Mouse (Mus musculus) thymus, postnatal 36 days (tissue): ENCODE results near the gene Clec1a.
"Not testable (repeated sequence)": the region's sequence is repeated elsewhere in the genome, so short reads cannot be mapped to it uniquely, and the experiment has no call there.

Source experiments
- DNase-seq, 2 experiments: peaks; one replicate each; pipeline ENCODE4 v3.0.0; 2022; ENCODE audit warnings: mixed read lengths in 2 of 2

Gene Clec1a

DNA sequence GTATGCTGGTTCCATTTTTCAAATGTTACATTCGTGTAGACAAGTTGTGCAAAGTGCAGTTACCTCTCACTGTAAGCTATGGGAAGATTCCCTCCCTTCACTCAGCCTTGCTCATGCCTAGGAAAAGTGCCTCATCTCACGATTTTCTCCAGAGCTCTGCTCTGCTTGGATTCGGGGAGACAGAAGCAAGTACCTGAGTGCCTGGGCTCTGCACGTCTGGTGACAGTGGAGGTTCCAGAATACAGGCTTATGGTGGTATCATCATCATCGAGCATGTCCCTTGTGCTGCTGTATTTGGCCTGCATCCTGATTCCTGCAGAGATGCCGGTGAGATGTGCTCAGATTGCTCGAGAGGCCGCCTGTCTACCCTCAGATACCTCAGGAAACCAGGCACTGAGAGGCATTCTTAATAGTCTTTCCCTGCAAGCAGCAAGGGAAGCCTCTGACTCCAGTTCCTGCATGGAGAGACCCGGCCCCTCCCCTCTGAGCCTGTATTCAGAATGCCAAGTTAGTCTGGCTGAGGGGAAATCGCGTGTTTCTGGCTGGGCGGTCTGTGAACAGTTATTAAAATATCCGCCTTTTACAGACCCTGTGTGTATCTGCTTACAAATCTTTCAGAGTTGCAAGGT is at the start of gene Clec1a:
Gene Clec1a, minus strand, starts transcription at position 590 of the 629 bp plus-strand sequence.
- DNase-seq = no peak

DNA sequence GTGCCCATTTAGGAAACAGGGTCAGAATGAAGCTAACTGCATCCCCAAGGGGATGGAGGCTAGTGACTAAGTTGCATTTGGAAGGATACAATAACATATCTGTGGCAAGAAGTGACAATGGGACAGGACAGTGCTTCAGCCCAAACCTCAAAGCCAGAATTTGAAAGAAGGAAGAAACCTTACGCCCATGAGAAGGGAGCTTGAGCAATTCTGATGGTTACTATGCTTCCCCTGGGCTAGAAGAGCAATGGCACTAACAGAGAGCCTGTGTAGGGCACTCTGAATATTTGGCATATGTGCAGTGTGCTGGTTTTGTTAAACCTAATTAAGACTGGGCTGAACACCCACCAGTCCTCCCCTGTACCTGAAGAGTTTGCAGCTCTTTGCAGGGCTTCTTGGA is 47.7 kb upstream of the Clec1a start:
- not testable (repeated sequence) for DNase-seq

DNA sequence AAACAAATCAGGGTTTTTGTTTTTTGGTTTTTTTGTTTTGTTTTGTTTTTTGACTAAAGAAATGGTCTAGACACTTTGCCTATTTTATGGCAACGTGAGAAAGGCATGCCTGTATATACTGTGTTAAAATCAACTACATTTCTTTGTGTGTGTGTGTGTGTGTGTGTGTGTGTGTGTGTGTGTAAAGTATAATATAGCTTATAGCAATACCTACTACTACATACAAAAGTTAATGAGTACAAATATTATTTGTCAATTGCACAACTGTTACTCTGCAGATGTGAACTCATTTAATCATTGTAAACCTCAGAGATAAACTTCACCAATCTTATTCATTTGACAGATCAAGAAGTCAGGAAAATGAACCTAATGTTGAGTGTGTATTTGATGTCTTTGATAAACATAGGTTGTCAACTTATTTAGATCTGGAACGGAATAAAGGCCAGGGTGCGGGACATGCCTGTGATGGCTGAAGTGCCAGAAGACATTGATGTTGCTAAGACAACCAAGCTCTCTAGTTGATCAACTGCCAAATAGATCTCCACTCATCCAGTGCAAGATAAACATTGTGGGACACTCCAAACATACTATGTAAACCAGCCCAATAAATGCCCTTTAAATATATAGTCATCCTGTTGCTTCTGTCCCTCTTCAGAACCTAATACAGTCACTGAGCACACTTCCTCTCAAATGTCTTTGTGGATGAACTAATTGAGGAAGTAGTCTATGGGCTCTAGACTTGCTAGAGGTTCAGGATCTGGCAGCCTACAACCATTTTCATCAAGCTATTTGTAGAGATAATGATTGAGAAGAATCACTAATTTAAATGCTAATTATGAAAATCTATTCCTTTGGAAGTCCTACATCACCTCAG is 45.8 kb upstream of the Clec1a start:
- no peak for DNase-seq

DNA sequence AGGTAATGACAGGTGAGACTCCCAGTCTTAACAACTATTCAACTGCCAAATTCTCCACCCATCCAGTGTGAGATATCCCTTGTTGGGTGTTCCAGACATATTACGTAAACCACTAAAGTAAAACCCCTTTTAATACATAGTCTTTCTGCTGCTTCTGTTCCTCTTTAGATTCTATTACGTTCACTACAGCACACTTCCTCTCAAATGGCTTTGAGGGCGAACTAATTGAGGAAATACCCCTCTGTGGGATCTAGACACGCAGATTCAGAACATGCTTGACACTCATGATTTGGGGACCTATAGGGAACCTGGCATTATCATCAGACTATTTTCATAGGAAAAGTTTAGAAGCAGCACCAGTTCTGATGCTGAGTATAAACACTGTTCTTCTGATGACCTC is 43.1 kb upstream of the Clec1a start:
- DNase-seq = no peak

DNA sequence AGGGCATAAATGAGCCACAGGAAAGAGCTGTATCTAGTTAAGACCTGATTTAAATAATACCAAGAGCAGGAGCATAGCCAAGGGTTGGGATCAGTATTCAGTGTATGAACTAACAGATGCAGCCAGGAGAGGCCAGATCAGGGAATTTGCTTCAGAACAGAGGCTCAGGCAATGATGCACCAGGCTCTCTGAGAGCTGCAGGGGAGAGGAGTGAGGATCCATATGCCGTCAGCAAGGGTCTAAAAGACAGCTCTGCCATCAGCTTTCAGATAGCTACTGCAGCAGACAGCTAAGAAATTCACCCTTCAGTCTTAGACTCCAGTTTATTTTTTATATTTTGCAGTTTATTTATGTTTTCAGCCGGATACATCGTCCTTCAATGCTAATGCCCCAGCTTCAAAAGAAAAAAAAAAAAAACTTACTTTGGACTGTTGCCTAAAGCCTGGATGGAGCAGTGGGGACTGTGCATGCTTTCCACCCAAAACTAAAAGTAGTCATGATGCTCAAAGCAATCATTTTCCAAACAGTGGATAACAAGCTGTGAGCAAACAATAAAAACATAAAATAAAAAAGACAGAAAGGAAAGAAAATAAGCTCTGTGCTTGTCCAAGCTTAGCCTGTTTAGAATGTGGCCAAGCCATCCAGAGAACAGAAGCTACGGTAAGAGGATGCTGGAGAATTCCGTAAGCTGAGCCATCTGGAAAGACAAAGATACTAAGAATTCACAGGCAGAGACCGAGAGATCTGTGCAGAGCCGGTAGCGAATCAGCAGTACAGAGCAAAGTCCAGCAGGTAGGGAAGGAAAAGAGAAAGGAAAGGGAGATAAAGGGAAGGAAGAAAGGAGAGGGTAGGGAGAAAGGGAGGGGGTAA is 28.5 kb upstream of the Clec1a start:
- DNase-seq = no peak

DNA sequence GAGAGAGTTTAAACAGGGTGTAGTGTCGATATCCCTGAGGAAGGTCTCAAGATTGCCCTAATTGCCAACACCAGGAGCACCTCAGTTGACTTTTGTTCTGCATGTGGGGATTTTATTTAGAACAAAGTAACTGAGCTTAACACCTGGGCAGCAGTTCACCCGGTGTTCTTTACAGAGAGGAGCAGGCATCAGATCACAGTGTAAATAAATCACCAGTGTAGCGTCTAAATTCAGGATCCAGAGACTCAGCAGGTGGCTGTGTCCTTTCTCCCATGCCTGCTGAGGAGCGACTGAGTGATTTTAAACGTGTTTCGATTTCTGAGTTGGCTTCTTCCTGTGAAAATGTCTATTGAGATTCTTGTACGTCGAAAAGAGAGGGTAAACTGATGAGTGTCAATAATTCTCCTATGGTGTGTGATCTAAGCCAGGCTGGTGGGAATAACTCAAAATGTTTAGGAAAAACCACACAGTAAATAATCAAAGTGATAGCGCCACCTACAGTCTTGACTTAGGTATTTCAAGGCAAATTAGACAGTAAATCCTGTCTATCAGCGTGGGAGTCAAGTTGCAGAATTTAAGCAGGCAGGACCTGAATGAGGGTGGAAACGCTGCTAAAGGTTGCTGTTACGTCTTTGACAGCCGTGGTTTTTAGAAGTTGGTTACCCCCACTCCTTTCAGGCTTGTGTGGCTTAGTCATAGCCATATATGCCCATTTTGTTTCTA is 24.8 kb upstream of the Clec1a start:
- DNase-seq = no peak

DNA sequence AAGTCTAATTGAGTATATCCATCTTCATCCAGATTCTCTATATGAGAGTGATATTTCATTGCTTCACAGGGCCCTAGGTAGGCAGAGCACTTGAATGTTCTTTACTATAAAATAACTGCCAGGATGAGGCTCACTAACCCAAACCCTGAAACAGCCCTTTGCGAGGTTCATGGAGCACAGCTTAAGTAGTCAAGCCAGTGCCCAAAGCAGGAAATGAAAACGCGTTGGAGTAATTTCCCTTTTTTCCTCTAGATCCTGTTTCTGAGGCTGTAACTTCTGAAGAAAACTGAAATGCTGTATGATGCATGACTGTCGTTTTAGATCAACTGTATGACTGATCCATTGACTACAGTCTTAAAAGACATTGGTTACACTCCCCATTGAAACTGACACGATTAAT is 20.8 kb upstream of the Clec1a start:
- DNase-seq = no peak

DNA sequence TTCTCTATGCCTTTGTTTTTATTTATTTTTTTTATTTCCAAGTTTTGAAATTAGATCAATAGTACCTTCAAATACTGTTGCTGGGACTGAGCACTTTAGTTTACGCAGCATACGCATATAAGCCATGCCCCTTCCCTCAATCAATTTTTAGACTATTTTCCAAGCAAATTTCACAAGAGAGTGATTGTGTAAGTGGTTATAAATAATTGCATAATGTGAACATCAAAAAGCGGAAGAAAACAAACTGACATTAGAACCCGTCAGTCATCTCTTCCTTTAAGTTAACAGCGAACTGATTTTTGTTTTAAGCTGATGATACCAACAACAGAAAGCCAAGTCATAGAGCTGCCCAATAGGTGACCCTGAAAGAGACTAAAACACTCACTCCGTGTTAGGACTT is 19.6 kb upstream of the Clec1a start:
- no peak for DNase-seq

DNA sequence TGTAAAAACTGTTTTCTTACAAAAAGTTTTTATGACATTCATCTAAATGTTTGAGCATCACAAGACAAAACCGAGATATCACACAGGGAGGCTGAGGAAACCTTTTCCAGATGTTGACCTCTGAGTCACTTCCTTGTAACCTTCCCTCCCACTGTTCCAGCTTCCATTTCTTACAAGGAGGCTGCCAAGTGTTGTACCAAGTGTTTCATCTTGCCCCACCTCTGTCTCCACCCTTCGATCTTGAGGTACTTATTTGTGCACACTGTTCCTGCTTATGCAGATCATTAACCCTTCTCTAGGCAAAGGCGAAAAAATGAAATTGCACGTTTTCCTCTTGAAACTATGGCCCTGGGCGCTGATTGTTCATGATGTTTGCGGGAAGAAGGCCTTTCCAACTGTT is 2.1 kb downstream of the Clec1a start:
- no peak for DNase-seq

DNA sequence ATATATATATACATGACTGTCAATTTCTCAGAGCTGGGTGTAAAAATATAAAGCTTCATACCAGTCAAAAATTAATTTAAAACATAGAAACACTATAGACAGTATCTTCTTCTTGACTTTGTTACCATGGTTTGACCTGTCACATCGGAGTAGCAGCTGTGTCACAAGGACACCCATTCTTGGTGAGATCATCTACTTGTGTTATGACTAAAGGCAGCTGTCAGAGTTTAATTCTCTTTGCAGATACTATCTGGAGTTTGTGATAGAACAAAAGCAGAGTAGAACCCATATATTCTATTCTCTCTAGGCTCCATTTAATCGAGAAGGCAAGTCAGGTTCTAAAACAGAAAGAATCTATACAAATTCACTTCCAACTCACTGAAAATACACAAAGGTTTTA is 13.8 kb downstream of the Clec1a start:
- no peak for DNase-seq

DNA sequence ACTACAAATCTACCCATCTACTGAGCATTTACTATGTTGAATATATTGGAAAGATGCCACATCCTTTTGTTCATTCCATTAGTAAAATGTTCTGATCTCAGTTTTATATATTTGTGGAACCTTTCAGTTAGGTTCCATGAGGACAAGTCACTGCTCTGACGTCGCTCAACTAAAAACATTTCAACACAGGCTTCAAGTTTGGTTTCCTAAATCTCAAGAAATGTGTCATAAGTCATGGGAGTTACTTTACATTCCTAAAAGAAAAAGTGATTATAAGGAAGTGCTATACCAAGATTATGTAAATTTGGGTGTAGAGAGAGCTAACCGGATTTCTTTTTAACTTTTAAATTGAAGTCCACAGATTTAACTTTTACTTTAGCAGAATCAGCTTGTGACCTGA is 15.8 kb downstream of the Clec1a start:
- DNase-seq = no peak

DNA sequence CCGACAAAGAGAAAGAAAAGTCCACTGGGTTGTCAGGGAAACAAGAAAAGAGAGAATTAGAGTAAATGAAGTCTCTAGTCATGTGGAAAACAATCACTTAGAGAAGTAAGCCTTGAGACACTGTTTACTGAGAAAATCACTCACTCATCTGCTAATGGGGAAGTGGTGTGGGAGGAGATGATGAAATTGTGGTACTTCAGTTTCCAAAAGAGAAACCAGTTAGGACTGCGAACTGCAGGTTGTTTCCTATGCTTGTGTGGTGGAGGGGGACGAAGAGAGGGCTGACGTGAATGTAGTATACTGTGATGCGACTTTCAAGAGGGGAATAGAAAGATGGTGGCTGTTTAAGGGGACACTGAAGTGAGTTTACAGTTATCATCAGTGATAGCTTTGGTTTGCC is 17.6 kb downstream of the Clec1a start:
- no peak for DNase-seq

DNA sequence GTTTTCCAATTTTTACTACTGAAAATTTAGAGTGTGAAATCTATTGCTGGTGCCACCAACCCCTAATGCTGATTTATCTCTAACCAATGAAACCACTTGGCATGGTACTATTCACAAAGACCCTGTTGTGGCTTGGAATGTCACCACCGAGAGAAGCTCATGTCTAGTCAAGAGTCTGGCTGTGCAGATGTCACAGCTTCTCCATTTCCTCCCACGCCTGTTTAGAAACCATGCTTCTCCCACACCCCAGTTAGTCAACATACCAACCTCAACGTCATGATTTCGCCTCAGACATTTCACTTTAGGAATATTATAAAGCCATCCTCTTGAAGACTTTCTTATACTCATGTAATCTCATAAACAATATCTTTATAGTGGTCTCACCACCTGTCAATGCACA is 24.5 kb downstream of the Clec1a start:
- DNase-seq = no peak

DNA sequence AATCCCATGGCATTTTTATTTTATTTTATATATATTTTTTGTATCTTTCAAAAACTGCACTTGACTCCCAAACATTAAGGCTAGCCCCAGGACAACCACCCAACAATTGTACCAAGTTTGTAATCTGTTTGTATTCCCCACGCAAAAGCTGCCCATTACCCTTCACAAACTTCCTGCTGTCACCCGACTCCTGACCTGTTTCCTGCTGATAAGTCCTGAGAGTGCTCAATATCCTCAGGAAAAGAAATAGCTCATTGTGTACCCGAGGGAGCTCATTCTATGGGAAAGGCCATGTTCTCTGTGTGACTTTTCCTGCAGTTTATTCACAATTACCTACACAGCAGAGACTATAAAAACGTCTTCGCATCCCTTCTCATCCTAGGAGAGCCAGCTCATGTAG is 26.0 kb downstream of the Clec1a start:
- DNase-seq = no peak

DNA sequence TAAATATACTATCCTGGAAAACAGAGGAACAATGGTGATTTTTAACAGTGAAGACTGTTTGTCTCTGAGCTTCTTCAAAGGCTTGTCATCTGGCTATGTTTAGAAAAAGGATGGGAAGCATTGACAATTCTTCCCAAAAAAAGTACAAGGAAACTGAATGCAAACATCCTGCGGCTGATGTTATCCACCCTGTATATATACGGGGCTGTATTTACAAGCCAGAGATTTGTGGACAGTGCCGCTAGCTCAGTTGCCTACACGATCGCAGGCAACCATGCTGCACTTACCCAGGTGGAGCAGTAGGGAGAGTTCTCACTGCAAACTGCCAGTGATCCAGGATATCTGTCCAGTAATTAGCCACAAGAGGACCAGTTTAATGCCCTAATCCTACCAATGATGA is 26.6 kb downstream of the Clec1a start:
- no peak for DNase-seq

DNA sequence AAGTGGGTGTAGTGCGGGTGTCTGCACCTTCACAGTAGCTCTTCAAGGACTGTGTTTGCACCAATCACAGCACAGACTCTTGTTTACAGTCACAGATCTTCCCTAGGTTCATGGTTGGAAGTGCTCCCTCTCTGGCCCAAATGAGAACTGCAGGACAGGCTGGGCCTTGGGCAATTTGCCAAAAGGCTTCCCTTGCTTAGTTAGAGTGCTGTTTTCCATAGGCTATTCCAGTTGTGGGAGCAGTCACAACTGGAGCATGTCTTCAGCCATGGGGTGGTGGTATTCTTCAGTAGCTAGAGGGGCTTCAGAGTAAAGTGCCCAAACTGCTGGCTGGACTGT is 28.1 kb downstream of the Clec1a start:
- peak; percentile 52 to 67 for DNase-seq

DNA sequence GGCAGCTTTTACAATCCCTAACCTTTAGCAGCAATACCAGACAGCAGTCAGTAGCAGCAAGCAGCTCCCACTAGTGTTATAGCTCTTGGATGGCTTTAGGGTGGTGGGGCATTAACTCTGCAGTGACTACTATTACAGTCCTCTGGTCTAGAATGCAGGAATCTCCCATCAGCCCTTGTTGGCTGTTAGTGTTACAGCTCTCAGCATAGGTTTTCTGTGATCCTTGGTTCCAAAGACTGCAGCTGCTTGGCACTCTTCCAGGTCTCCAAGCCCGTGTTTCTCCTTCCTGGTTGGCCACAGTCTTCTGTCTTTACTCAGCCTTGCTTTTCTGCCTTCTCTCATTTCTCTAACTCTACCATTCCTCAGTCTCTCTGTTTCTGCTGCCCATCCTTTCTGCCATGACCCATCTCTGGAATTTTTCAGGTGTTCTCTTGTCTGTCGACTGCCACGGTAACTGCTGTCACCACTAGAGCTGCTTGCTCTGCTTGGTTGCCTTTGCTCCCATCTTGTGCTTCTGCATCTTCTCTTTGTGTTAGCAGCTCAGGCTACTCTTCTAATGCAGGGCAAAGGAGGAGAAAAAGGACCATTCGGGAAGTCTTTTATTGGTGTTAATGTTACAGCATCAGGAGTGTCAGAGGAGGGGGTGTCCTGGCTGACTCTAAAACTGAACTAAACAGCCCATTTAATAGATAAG is 28.6 kb downstream of the Clec1a start:
- DNase-seq = no peak

DNA sequence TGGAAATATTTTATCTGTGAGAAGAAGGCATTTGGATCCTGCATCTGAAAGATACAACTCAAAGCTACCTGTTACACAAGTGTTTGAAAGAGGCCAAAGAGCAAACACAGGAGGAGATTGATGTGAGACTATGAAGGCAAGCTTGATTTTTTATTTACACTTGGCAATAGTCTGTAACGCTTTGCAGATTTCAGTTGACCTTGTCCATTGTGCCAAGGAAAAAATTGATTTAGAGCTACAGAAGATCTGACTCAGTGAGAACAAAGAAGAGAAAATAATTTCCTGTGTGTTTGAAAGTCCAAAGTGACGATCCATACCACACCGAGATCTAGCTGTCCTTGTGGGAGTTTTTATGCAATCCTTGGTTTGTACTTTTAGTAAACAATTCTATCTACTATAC is 29.5 kb downstream of the Clec1a start:
- no peak for DNase-seq

DNA sequence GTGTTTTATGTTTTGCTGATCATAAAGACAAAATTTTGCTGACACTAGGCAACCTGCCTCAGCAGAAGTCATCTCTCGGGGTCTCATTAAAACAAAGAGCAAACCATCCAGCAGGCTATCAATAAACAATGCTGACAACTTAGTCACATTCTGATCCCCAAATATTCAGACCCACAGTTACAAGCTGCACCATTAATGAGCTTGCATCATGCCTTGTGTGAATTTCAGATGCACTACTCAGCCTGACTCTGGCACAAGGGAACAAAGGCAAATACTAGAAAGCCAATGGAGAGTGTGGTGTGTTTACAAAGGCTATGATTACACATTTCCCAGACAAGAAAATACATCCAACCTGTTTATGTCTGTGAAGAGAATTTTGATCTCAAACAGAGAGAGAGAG is 37.6 kb downstream of the Clec1a start:
- DNase-seq = no peak

DNA sequence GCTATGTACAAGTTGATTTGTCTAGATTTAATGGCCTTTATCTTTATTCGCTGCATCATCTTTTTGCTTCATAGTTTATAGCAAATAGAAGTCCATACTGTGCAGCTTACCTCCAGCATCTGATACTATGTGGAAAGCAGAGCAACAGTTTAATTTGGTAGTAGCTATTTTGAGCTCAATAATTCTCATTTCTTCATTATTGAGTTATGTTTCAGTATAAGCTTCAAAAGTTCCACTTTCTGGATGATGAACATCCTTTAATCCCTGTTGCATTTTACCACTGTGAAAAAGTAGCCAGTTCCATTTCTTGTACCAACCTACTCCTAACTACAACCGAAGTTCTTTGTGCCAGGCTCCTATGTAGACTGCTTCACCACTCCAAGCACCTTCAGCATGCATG is 43.2 kb downstream of the Clec1a start, which contains the start of gene Clec9a:
Gene Clec9a, plus strand, starts transcription at position 301 of the 400 bp plus-strand sequence.
- no peak for DNase-seq

DNA sequence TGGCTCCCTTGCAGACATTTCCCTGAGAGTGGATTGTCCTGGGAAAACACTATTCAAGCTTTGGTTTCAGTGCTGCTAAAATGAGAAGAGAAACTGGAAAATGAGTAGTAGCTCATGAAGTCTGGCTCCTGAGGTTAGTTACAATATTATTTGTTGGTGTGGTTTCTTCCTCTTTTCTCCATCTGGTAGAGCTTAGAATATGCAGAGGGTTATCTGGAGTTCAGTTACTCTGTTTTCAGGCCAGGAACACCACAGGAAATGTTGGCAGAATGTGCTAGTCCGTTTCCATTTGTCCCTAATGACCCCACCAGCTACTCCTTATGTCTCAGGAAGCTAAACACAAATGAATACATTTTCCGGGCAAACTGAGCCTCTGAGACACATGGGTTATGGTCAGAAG is 44.5 kb downstream of the Clec1a start:
- DNase-seq = no peak

DNA sequence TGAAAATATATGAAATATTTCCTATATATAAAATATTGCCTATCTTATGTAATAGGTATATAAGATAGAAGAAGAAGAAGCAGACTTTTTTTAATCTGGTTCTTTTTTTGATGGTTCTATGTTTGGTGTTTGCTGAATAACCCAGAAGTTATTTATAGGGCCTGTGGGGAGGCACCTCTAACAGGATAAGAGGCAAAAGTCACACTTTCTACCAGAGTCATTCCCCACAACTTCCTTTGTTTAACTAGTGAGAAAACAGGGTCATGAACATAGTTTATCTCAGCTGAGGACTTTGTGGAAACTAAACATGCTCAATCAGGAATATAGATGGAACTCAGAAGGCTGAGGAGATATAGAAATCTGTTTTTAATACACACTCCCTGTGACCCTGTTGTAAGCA is 45.8 kb downstream of the Clec1a start:
- no peak for DNase-seq
